Mouse (Mus musculus) spleen, adult 2 months (tissue): ENCODE data around the gene Tmem102.

ENCODE experiments used
- CTCF ChIP-seq: fragments of 200-500 bp; IDR thresholded peaks from 2 replicates; pipeline ENCODE4 v1.5.1; 2011; ENCODE audit warnings: mild to moderate bottlenecking, inconsistent platforms; ENCODE audit not compliant: insufficient read depth, insufficient read length, insufficient replicate concordance; ENCODE audit errors: extremely low read depth
- POLR2A ChIP-seq: fragments of 200-500 bp; IDR thresholded peaks from 2 replicates; pipeline ENCODE4 v1.6.1; 2011; ENCODE audit warnings: low read depth, low read length, inconsistent platforms

DNA sequence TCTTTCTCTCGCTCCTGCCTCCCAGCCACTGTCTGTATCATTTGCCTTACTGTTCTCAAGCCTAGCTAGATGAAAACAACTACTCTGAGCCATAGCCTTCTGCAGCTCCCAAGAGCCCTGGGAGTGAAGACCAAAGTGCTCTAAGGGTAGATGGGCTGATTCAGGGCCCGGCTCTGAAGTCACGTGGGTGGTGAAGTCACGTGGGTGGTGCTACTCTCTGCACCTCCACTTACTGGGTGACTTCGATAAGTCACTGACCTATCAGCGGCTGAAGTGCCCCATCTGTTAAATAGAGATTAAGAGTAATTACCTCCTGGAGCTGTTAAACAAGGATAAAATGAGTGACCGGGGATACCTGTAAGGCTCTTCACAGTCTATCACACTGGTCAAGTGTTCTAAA, 48.6 kb upstream of the Tmem102 start:
- TF ChIP-seq POLR2A (no peak), CTCF (no peak)
